ENCODE assay signal across 8 mouse cellular contexts in the genomic region with DNA sequence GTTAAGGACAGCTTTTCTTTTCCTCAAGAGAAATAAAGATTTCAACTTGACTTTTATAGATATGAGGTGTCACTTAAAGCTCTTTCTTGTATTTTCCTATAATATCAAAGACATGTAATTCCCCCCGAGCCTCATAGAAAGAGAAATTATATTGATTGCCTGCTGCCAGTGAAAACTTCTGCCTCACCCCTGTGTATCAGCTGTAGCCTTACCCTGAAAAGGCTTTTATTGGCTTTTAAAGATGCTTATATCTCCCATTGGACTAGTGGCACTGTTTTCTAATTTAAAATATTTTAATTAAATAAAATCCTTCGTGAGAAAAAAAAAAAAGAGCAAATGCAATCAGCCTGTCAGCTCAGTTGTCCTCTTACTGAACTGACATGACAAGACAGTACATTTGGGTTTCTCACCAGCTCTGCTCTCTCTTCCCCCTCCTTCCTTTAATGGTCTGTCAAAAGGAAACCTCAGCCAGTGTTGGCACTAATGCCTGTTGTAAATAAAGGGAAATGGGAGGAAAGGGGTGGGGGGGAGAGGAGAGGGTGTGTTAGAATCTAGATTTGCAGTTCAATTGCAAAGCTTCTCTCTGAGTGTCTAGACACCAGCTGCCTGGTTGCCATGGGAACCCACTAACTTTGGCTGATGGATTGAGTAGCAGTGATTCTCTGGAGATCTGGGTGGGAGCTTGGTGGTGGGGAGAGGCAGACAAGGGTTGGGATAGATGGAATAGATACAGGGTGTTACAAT.
DNase-seq lines count a peak whose midpoint lies in the region; TF ChIP-seq lines count a peak whose summit lies in the region.
"Had no signal": no experiment of that assay in that cellular context is flagged by ENCODE, and none has a peak within 500 bp of the region (broad histone marks: within the 10 kb centered on the region; RNA-seq: fewer than 3 reads in every experiment).

No protein-coding gene starts in this region.

- peak; percentile 89 for DNase-seq in embryo, embryonic 10.5 days (ENCODE audit: low spot score)
- DNase-seq in forelimb bud, embryonic 11.5 days (ENCODE audit: low read depth, low spot score), result peak; percentile 58
- DNase-seq in layer of hippocampus, adult 8-10 months (ENCODE audit: low spot score in 2 of 2), result peak; percentile 74 to 79
- peak; percentile 37 for DNase-seq in lung, postnatal 36 days
- peak; percentile 56 to 64 for DNase-seq in right cerebral cortex, postnatal 36 days (ENCODE audit: low spot score in 2 of 2)
- no peak for DNase-seq in cerebellum, adult 2 months
- DNase-seq in urinary bladder, postnatal 10 days (ENCODE audit: low spot score), result no peak

- no peaks in the 10 kb centered on the region for H3K27me3 ChIP-seq in cerebellum, adult 2 months (ENCODE audit: control insufficient read depth, insufficient read depth, low read length)
- H3K27me3 ChIP-seq: stomach, embryonic 15.5 days had no signal

- H3K4me1 ChIP-seq in cerebellum, adult 2 months (ENCODE audit: control insufficient read depth, insufficient read depth, low read length), result no peaks in the 10 kb centered on the region
- H3K4me1 ChIP-seq: stomach, embryonic 15.5 days had no signal

- no peak overlapping the region for H3K4me3 ChIP-seq in cerebellum, adult 2 months (replicated peaks; ENCODE audit: insufficient read depth, low read depth, low read length)
- H3K4me3 ChIP-seq: stomach, embryonic 15.5 days had no signal

- no peak for TF ChIP-seq POLR2A in cerebellum, adult 2 months (IDR thresholded peaks at IDR 0.05; ENCODE audit: borderline replicate concordance, insufficient read depth, low read length)

- no peak for TF ChIP-seq CTCF in cerebellum, adult 2 months (IDR thresholded peaks at IDR 0.05; ENCODE audit: borderline replicate concordance, insufficient read depth, low read depth, low read length)

- 28% methylated on average over 2 of the region's 2 CpGs for WGBS in cerebellum, adult 2 months

- no peak overlapping the region for H3K27ac ChIP-seq in cerebellum, adult 2 months (ENCODE audit: insufficient read depth, low read length)
- H3K27ac ChIP-seq: stomach, embryonic 15.5 days had no signal

Comparison
In these comparisons a context has a peak if more than half of its experiments do, and no peak if none do; other contexts are left out.
1. DNase-seq: peak in embryo, embryonic 10.5 days (single experiment), forelimb bud, embryonic 11.5 days (single experiment), layer of hippocampus, adult 8-10 months (2 of 2), lung, postnatal 36 days (single experiment) and right cerebral cortex, postnatal 36 days (2 of 2); none in cerebellum, adult 2 months (0 of 2) and urinary bladder, postnatal 10 days (single experiment).